Mouse (Mus musculus) CD4-positive naive resting alpha-beta T cell, adult 57 days (primary cell): ENCODE data around the gene Ankrd63. TPM values are rescaled to one million over a fixed set of nuclear protein-coding genes. Genes with fewer than 3 reads are reported as not detected.

Experiments used
- total RNA-seq: library from RNA; stranded (reverse); gene quantifications from one replicate; pipeline ENCODE4 v1.2.4, GENCODE M21; 2023

The Ankrd63 gene
- 1.0 TPM for total RNA-seq

DNA sequence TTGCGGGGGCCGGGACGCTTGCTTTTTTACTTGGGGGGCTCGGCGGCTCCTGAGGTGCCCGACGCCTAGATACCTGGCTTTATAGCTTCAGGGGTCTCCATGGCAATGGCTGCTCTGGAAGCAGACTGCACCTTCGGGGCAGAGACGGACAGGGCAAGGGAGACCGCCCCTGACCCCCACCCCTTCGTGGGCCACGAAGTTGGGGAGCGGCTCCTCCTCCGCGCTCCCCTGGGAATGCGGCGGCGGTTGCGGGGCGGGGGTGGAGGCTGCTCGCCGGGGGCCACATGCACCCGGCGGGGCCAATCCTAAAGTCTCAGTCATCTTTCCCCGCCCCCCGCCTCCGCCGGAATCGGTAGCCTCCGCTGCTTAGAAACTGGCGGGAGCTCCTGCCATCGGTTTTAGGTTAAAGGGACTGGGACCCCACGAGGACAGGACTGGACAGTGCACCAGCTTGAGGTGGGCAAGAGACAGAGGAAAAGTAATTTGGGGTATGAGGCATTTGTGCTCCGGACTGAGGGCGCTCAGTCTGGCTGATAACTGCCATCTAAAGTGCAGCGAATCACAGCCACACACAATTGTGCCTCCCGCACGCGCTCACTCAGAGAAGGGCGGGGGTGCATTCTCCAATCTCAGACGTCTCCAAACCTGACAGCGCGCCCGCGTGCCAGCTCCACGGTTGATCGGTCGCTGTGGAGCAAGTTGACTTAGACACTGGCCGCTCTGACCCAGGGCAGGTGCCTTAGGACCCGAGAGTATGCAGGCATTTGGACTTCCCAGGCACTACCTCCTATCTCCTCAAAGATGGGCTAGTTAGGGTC is at the start of gene Ankrd63:
TSS of gene Ankrd63 (minus strand) at position 51 of the 818 bp plus-strand sequence.

DNA sequence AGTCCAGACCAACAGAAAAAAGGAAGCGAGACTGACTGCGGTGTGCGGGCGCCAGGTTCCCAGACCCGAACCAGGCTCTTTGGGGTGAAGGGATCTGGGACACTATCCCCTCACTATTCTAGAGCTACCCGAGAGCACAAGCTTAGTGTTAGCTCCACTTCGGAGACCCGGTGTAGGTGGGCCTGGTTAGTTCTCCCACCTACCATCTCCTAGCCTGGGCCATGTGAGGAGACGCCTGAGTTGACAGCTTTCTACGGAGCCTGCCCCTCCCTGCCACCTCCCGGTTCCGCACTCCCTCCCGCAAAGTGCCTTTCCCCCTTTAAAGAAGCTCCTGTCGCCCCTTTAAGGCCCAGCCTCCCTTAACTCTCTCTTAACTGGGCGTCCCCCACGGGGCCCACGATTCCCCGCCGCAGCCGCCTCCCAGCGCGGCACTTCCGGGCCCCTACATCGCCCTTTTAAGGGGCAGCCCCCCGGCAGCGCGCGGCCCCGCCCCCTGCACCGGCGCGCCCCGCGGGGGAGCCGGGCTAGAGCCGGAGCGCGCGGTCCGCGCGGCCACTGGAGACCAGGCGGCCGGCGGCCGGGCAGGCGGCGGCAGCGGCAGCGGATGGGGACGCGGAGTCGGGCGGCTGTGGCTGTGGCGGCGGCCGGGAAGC is 41.6 kb upstream of the Ankrd63 start, which contains the start of gene Inafm2:
TSS of gene Inafm2 (plus strand) at position 527 of the 653 bp plus-strand sequence.

GRCm38 (mm10) chr2:118728337-118728736 is 24.6 kb upstream of the Ankrd63 start, which contains the start of gene Plcb2:
TSS of gene Plcb2 (minus strand) at chr2:118728438.

GRCm38 (mm10) chr2:118662902-118663803 is 40.6 kb downstream of the Ankrd63 start, which contains the start of gene Pak6:
TSS of gene Pak6 (plus strand) at chr2:118663303.

Other genes with a start within 250 kb of the Ankrd63 start
- gene Srp14, start 224.3 kb downstream of the Ankrd63 start, total RNA-seq: 111 TPM
- gene Bmf, start 154.3 kb downstream of the Ankrd63 start, total RNA-seq: 5.4 TPM
- 1.9 TPM for gene Bub1b, start 105.8 kb downstream of the Ankrd63 start, total RNA-seq
- 0.53 TPM for gene Pak6, start 40.7 kb downstream of the Ankrd63 start, total RNA-seq
- 121 TPM for gene Plcb2, start 24.5 kb upstream of the Ankrd63 start, total RNA-seq
- 22.3 TPM for gene Inafm2, start 41.8 kb upstream of the Ankrd63 start, total RNA-seq
- 0.71 TPM for gene Ccdc9b, start 58.7 kb upstream of the Ankrd63 start, total RNA-seq
- gene Phgr1, start 68.8 kb upstream of the Ankrd63 start, total RNA-seq: not detected
- gene Disp2, start 75.8 kb upstream of the Ankrd63 start, total RNA-seq: not detected
- 5.9 TPM for gene Knstrn, start 110.0 kb upstream of the Ankrd63 start, total RNA-seq
- gene Ivd, start 158.0 kb upstream of the Ankrd63 start, total RNA-seq: 76.7 TPM
- 36.4 TPM for gene Bahd1, start 196.4 kb upstream of the Ankrd63 start, total RNA-seq
- gene Chst14, start 222.5 kb upstream of the Ankrd63 start, total RNA-seq: 3.8 TPM